Mouse (Mus musculus) embryo, embryonic 11 days (tissue): ENCODE measurements around the gene Mdm2.
"Not testable (repeated sequence)": the region's sequence is repeated elsewhere in the genome, so short reads cannot be mapped to it uniquely, and the experiment has no call there.

Experiments used
- DNase-seq: peaks from one replicate; pipeline ENCODE4 v3.0.0-alpha.2; 2015

Gene Mdm2

DNA sequence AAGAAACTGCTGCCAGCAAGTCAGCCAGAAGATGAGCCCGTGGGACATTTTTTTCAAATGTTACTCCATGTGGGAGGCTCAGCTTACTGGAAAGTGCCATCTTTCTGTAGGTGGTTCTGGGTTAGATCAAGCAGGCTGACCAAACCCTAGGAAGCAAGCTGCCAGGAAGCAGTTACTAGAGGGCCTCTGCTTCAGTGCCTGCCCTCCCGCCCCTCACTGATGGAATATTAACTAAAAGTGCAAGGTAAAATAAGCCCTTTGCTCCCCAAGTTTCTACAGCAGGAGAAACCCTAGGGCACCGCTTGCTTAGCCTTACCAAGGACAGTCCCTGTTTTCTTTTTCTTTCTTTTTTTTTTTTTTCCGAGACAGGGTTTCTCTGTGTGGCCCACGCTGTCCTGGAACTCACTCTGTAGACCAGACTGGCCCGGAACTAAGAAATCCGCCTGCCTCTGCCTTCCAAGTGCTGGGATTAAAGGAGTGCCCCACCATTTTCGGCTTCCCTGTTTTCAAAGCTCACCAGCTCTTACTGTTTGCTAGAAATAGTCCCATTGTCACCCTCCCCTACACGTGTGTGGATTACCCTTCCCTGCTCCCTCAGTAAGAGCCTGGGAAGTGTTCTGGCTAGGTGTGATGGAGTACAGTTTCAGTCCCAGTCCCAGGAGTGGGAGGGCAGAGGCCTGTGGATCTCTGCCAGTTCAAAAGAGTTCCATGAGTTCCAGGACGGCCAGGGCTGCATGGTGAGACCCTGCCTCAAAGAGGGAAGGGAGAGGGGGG, 37.9 kb upstream of the Mdm2 start:
- no peak for DNase-seq

DNA sequence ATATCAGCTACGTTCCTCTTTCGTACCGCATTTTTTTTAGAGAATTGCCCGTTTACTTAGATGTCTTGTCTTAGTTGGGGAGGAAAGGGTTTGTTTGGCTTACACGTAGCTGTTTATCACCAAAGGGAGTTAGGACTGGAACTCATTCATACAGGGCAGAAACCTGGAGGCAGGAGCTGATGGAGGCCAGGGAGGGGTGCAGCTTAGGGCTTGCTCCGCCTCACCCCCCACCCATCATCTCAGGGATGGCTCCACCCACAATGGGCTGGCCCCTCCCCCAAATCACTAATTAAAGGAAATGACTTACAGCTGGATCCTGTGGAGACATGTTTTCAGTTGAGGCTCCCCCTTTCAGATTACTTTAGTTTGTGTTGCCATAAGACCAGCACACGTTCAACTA, 37.2 kb upstream of the Mdm2 start:
- no peak for DNase-seq

DNA sequence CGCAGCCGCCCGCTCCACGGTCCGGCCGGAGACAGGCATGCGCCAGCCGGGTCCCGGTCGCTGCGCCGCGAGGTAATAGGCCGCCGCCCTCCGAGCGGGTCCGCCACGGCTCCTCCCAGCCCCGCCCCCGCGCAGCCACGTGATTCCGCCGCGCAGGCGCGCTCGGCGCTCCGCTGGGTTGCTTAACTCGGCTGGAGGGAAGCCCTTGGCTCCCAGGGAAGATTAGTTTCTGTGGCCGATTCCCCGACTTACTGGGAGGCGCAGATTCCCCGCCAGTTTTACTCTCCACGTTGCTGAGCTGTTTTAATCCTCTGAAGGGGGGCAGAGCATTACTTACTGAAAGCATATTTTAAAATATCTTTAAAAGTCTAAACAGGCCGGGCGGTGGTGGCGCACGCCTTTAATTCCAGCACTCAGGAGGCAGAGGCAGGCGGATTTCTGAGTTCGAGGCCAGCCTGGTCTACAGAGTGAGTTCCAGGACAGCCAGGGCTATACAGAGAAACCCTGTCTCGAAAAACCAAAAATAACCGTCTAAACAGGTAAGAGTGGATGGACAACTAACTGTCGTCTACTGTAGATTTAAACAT, 35.8 kb upstream of the Mdm2 start, which contains the start of gene Slc35e3:
Gene Slc35e3 (minus strand): TSS at position 69 of the 587 bp plus-strand sequence.
- peak; percentile 97 for DNase-seq

DNA sequence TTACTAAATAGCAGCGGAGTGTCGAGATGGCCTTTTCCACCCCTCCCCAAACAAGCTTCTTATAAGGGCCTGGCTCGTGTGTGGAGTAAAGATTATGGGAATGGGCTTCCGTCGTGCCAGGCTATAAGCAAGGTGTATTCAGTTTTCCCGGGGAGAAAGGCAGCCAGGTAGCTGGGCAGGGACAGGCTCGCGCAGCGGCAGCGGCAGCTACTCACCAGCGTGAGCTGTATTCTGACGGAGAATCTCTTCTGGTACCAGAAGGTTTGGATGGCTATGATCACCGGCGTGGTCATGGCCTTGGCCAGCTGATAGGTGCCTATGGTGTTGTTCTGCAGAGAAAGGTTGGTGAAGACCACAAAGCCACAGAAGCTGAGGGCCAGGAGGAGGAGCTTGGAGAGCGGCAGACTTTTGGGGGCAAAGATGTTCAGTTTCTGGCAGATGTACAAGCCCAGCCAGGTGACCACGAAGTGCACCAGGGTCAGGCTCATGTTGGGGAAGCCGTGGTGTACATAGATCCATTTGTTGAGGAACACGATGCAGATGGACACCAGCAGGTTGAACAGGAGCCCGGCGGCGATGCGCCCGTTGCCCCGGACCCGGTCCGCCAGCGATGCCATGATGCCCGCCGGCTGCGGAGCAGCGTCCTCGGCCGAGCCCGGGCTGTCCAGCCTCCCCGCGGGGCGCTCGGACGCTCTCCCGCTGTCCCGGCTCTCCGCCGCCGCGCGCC, 35.2 kb upstream of the Mdm2 start:
- peak; percentile 23 for DNase-seq

DNA sequence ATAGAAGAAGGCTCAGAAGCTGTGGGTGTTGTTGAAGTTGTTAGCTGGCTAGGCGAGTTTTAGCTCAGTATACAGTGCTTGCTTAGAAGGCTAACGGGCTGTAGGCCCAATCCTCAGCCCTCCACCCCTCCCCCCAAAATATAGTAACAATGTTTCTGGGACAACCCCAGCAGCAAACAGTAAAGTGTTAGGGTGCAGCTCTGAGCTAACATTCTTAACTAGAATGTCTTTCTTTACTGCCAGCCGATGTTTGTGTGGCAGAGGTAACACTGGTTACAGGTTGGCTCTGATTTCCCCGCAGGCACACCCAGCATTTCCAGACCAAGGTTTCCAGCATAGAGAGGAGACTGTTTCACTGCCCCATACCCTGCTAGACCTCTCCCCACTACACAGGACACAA, 33.4 kb upstream of the Mdm2 start:
- no peak for DNase-seq

DNA sequence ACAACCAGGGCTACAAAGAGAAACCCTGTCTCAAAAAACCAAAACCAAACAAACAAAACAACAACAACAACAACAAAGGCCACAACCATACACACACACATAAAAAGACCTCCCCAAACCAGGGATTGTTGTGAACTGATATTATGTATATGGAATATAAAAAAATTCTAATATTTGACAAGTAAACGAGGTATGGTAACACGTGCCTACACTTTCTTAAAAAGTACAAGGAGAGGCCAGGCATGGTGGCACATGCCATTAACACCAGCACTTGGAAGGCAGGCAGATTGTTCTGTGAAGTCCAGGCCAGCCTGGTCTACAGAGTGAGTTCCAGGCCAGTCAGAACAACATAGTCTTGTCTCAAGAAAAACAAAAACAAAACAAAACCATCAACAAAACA, 32.6 kb upstream of the Mdm2 start:
- no peak for DNase-seq

DNA sequence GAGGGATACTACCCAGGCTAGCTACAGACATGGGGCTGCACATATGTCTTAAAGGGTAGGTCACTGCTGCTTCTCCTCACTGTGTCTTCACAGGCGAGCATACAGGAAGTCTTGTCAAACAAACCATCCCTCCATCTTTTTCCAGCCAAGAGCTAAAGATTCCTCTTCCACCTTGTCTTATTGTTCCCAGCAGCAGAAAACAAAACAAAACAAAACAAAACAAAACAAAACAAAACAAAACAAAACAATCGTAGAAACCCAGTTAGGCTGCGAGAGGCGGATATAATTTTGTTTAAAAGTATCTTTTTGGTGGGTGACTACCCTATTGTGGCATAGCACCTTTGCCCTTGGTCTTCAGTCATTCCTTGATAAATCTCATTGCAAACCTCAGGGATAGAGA, 32.1 kb upstream of the Mdm2 start:
- DNase-seq, result no peak

DNA sequence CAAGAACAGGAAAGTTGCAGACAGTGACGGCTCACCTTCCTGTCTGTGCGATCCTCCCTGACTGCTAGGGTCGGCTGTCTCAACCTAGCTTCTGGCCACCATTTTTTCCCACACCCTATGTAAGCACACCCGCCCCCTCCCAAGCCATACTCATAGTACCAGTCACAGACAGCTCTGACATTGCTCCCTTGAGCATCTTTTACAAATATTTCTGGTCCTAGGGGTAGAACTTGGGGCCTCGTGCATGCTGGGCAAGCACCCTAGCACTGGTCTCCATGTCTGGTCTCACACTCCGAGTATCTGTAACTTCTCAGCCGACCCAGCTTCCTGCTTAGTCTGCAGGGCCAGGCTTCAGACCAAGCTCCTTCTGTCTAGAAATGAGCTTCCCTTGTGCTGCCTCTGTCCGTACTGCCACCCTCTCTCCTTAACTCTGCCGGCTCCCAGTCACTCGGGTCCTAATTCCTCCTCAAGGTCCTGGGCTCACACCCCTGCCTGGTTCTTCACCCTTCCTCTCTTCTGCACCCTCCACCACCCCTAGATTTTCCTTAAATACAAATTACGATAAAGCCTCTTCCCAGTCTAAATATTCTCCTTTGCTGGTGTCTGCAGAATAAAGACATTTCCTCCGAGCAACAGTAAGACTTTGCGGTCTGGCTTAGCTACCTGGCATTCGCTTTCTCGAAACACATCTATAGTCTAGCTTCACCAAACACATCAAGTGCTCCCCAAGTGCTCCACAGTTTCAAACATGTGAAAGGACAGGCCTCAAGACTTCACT, 31.3 kb upstream of the Mdm2 start:
- no peak for DNase-seq

DNA sequence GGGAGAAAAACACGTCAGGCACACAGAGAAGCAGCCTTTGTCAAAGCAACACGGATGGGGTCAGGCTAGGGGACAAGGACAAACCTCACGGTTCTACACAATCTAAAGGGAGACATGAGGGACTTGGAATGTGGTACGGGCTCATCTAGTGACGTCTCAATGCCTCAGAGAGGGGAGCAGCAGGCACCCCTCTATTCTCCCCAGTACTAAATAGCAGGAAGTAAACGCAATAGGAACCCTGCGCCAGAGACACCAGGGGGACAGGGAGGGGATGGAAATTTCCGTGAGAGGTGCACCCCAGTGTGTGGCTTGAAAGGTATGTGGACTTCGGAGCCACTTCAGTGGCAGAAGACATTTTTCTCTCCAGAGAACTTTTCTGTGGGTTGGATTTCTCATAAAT, 30.4 kb upstream of the Mdm2 start:
- no peak for DNase-seq

DNA sequence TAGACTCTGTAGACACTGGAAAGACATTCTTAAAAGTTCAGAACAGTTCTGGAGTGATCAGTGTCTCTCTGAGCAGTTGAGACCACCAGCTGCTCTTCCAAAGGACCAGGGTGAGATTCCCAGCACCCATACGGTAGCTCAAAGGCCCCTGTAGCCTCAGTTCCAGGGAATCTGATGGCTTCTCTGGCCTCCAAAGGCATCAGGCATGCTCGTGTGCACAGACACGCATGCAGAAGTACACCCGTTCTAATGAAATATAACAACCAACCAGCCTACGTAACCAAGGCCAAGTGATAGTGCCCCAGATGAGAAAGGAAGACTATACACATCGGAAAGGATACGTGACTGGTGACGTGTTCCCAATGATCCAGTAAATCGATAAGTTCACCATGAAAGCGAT, 29.6 kb upstream of the Mdm2 start:
- DNase-seq, result no peak

DNA sequence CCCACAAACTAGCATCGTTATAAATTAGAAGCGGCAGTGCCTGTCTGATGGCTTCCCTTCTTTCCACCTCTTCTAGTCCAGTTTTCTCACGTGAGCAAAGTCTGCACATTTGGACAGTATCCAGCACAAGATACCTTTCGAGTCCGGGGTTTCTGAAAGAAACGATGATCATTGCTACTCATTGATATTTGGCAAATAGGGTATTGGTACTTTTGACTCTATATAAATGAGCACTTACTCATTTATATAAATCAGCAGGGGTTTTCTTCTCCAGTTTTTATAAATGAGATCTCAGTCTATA, 29.0 kb upstream of the Mdm2 start:
- DNase-seq, result no peak

DNA sequence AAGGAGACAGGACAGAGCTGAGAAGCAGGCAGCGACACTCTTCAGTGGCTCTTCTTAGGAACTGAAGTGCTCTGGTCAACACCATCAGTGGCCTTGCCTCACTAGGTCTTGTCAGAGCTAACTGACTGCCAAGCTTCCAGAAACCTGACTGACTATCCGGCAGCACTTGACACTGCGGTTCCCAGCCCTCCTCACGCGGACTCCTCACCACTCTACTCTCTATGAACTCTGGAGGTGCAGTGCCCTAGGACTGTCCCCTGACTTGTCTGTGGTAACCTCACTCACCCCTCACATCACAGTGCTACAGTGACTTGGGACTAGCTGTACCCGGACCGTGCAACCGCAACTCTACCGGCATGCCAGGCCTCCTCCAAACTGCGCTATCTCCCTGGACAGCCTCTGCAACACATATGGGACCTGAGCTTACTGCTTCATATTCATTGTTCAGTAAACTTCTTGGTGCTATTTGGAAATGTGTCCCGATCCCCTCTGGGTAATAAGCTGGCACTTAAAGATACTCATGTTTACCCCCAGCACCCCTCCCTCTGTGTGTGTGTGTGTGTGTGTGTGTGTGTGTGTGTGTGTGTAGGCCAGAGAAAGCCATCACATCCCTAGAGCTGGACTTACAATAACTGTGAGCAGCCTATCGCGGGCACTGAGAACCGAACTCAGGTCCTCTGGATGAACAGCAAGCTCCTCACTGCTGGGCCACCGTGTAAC, 28.5 kb upstream of the Mdm2 start:
- no peak for DNase-seq

DNA sequence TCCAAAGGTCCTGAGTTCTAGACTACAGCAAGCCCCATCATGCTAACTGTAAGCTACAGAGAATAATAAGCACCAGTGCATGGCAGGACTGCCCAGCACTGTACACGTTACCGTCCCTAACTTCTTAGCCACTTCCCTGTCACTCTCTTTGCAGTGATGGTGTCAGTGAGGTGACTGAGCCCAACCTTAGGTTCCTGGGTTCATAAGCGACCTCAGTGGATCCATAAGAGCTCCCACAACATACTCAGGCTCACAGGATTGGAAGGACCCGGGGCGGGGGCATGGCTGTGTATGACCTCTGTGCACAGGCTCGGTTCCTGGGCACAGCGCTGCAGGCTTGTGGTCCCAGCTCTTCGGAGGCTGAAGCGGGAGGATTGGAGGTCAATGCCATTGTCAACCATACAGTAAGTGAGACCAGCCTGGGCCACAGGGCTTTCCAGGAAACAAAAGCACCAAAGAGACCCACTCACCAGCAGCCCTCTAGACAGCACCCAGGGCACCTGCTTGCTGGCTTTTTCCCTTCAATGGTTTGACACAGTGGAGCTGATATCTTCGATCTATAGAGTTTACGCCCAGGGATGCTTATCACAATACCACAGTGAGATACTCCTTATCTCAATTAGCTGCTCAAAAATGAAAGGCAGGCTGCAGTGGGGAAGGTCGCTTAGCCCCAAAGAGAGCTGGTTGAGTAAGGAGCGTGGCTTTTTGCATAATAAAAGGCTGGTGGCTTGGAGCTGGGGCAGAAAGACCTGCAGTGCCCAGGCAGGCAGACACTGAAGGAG, 27.8 kb upstream of the Mdm2 start:
- no peak for DNase-seq

DNA sequence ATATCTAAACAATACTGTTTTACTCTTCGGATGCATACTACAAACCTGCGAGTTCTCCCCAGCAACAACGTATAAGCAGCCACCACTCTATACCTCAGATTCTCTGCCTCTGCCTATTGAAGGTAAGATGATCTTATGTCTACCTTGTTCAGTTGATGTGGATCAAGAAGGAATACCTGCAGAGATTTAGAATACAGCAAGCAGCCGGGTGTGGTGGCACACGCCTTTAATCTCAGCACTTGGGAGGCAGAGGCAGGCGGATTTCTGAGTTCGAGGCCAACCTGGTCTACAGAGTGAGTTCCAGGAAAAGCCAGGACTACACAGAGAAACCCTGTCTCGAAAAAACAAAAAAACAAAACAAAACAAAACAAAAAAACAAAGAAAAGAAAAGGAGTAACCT, 26.9 kb upstream of the Mdm2 start:
- not testable (repeated sequence) for DNase-seq

DNA sequence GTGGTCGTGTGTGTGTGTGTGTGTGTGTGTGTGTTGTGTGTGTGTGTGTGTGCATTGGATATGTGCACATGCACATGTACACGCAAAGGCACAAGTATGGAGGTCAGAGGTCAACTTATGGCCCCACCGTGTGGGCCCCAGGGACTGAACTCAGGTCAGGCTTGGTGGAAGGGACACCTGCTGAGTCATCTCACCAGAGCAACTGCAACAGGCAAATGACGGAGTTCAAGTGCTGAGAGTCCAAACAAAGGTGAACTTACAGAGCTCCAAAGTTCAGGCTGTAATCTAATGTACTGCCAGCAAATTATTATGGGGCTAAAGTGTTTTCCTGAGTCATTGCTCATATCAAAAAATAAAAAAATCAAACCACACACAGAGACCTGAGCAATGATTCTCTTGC, 26.5 kb upstream of the Mdm2 start:
- DNase-seq, result no peak

DNA sequence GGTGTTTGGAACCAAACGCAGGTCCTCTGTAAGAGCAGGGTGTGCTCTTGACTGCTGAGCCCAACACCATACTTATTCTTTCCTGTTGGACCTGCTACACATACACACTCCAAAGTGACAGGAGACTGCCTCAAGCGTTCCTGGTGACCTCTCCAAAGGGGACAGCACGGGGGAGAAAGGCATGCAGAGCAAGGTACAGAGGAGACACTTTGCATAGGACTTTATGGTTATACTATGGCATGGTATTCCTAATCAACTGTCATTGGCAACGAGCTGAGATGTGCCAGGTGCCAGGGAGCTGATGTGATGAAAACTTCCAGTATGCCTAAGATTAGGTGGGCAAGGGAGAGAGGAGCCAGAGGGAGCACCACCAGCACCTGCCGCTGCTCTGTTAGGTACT, 26.0 kb upstream of the Mdm2 start:
- no peak for DNase-seq

DNA sequence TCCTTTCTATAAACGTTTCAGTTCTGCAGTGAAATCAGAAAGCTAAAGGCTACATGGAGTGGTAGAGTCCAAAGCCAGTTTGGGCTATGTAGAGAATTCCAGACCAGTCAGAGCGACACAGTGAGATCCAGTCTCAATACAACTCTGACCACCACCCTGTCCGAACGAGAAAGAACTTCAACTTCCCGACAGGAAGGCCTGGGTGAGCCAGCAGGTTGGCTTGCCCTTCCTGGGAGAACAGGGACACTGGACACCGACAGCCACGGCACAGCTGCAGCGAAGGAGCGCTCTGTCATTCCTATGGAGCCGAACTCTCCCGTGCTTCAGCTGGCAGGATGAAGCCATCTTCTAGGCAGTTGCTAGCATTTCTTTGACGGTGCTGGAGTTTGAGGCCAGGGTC, 24.8 kb upstream of the Mdm2 start:
- DNase-seq, result not testable (repeated sequence)

DNA sequence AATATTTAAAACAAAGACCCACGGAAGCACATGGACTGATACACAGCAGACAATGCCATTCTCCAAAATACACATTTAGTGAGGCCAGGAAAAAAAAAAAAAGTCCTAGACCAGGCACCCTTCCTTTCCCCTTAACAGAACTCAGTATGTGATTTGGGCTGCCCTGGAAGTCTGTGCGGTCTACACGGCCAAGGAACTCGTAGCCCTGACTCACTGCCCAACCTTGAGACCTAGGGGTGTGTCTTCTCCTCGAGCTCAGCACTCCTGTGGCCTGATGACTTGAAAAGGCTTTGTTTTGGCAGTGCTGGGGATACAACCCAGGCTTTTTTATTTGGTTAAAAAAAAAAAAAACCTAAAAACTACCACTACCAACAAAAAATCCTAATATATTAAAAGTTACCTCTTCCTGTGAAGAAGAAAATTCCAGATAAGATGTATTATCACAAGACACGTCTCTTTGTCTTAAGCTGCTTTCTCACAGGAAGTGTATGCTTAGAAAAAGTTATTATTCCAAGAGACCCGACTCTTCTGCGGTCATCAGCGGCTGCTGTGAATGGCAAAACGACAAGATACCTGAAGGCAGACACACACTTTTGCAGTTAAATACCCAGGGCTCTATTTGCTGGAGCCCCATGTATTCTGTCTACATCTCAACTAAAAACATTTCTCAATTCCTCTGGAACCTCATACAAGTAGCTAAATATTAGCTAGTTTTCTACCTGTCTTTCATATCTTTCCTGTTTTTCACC, 23.7 kb upstream of the Mdm2 start:
- DNase-seq, result not testable (repeated sequence)

DNA sequence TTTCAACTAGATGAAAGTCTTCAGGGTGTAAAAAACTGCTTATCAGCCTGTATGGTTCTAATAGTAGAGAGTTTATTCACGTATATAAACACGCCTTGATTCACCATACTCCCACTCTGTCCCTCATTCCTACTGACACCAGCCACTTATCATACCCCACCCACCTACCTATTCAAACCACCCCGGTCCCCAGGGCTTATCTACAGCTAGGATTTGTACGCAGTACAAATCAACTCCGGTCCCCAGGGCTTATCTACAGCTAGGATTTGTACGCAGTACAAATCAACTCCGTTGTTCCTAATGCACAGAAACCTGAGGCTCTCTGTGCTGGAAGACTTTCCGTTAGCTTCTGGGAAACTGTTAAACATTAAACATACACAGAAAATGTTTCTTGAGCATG, 23.1 kb upstream of the Mdm2 start:
- not testable (repeated sequence) for DNase-seq

DNA sequence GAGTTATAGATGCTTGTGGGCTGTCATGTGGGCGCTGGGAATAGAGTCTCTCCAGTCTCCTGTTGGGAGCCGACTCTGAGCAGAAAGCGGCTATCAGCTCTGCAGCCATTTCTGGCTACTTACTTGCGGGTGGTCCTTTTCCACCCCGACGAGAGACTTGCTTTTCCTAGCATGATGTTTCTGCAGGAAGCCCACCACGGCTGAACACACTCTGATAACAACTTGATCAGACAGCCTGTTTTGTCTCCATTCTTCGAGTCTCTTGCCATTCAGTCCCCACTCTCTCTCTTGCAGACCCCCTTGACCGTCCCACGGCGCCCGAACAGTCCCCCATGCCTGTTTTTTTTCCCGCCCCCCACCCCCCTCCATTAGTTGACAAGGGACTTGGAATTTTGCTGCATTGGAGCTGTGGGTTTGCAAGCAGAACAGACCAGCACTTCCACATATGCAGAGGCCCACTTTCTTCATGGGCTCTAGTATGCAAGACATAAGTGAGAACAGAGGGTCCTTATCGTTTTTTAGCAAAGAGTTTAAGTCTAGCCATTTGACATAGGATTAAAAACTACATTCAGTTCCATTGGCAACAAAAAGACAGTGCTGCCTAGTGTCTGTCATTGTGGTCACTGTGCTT, 22.5 kb upstream of the Mdm2 start:
- no peak for DNase-seq

DNA sequence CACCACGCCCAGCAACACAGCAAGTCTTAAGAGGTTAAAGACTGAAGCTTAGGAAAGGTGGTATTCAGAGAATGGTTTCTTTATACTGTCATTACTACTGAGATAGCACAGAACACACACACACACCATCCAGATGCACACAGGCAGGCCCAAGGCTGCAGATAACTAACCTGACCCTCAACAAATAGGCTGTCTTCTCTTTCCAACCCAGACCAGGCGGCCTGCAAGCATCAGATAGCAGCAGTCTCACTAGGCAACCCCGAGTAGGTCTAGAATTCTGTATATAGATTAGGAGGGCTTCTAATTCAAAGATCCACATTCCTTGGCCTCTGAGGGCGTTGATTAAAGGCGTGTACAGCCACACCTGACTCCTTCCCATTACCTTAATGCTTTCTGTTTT, 21.6 kb upstream of the Mdm2 start:
- no peak for DNase-seq
